Mouse (Mus musculus): ENCODE results near the gene Yif1b. TPM values are rescaled to one million over a fixed set of nuclear protein-coding genes. Genes with fewer than 3 reads are reported as not detected.

The Yif1b gene
- polyA plus RNA-seq, 2 experiments = 107 to 139 TPM

DNA sequence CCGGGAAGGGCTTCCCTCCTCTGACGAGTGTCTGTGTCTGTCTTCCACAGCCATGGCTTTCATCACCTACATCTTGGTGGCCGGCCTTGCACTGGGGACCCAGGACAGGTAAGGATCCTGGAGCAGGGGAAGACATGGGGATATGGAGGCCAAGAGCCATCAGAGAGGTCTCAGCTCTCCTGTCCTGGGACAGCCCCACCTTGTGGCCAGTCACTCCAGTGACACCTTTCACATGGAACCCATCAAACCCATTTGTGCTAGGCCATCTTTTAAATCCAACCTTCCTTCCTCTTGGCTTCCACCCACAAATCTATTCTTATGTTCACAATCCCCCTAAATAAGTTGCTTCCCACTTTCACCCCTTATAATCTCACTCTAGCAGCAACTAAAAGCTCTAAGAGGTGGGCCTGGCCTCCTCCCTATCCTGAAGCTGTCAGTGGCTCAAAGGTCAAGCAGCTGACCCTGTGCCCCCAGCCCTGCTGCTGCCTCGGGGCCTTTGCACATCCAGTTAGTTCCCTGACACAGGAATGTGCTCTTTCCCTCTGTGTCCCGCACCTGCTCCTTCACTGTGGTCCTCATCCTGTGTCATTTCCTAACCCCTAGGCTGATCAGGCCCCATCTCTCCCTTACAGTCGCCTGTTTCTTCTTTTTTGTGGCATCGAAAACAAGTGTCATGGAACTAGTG lies 6.7 kb downstream of the Yif1b start:
- H3K4me1 ChIP-seq (ENCODE audit: control insufficient read depth, insufficient read depth, low read length) = peaks cover 3% of the 10 kb centered on the region; the same call in 1 of the 2 replicates
- ATAC-seq (ENCODE audit: low FRiP score, low read depth) (no peak), DNase-seq (ENCODE audit: low spot score) (no peak)
- no peak for TF ChIP-seq POLR2A (IDR thresholded peaks at IDR 0.05; ENCODE audit: borderline replicate concordance, extremely low read depth, insufficient read depth, insufficient read length)
- 81% methylated on average over 7 of the region's 7 CpGs for WGBS
- H3K36me3 ChIP-seq (ENCODE audit: control insufficient read depth, insufficient read depth, low read length) = peaks cover 42% of the 10 kb centered on the region
- H3K9me3 ChIP-seq (ENCODE audit: control insufficient read depth, low read length) = no peaks in the 10 kb centered on the region
- no peak overlapping the region for H3K4me2 ChIP-seq (replicated peaks; ENCODE audit: low read depth, low read length, severe bottlenecking)
- no peak overlapping the region for H3K4me3 ChIP-seq (replicated peaks; ENCODE audit: low read length)
- no peak overlapping the region for H3K27ac ChIP-seq (replicated peaks; ENCODE audit: low read depth, low read length)
- H3K9ac ChIP-seq (ENCODE audit: low read depth, low read length, severe bottlenecking) = no peak overlapping the region
- no peaks in the 10 kb centered on the region for H3K27me3 ChIP-seq (ENCODE audit: control insufficient read depth, insufficient read depth, low read length)

DNA sequence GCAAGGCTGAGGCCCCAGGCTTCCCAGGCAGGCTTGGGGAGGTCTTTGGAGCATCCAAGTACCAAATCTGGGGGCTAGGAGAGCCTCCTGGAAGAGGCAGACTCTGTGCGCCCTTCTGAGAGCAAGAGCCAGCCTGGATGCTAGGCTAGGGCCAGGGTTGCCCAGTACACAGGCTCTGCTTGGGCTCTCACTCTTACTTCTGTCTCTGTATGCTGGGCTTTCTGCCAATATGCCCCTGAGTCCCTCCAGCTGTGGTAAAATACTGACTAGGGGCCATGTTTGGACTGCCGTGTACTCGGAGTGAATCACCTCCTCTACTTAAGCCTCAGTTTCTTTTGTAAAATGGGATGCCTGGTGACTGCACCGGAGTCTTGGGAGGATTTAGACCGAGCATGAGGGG lies 7.9 kb downstream of the Yif1b start:
- Histone ChIP-seq H3K27ac (replicated peaks; ENCODE audit: low read depth, low read length) (no peak overlapping the region), H3K27me3 (ENCODE audit: control insufficient read depth, insufficient read depth, low read length) (no peaks in the 10 kb centered on the region), H3K9me3 (ENCODE audit: control insufficient read depth, low read length) (no peaks in the 10 kb centered on the region), H3K4me3 (replicated peaks; ENCODE audit: low read length) (no peak overlapping the region), H3K9ac (ENCODE audit: low read depth, low read length, severe bottlenecking) (no peak overlapping the region; the same call in 1 of the 2 replicates), H3K4me2 (replicated peaks; ENCODE audit: low read depth, low read length, severe bottlenecking) (no peak overlapping the region), H3K36me3 (ENCODE audit: control insufficient read depth, insufficient read depth, low read length) (peaks cover 42% of the 10 kb centered on the region), H3K4me1 (ENCODE audit: control insufficient read depth, insufficient read depth, low read length) (peaks cover 3% of the 10 kb centered on the region; the same call in 1 of the 2 replicates)
- TF ChIP-seq POLR2A (IDR thresholded peaks at IDR 0.05; ENCODE audit: borderline replicate concordance, extremely low read depth, insufficient read depth, insufficient read length) = no peak
- DNase-seq (ENCODE audit: low spot score) (no peak), ATAC-seq (ENCODE audit: low FRiP score, low read depth) (no peak)
- WGBS = 92% methylated on average over 5 of the region's 5 CpGs

DNA sequence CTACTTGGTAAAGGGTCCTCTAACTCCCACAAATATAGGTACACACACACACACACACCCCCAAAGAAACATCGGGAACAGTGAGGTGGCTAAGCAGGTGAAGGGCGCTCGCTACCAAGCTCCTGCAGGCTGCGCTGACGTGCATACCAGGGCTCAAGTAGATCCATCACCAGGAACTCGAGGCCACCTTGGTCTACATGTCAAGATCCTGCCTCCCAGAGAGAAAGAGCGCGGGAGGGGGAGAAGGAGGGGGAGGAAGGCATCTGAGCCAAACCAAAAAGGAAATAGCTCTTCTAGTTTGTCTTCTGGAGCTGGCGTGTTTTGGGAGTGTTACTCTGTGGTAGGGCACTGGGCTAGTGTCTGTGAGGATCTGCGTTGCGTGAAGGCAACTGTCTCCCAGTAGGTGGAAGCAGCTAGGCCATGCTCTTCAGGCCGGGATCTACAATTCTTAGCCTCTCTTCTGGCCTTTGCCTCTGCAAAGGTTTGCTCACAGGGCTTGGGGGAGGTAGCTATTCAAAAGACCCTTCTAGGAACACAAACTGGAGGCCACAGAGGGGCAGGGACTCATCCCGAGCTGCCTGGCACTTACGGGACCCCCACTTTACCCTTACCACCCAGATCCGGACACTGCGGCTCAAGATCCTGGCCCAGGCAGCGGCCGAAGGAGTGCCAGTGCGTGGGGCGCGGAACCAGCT lies 8.6 kb downstream of the Yif1b start:
- Histone ChIP-seq H3K4me1 (ENCODE audit: control insufficient read depth, insufficient read depth, low read length) (peaks cover 3% of the 10 kb centered on the region; the same call in 1 of the 2 replicates), H3K27ac (replicated peaks; ENCODE audit: low read depth, low read length) (no peak overlapping the region), H3K4me2 (replicated peaks; ENCODE audit: low read depth, low read length, severe bottlenecking) (no peak overlapping the region), H3K9ac (ENCODE audit: low read depth, low read length, severe bottlenecking) (no peak overlapping the region), H3K4me3 (replicated peaks; ENCODE audit: low read length) (no peak overlapping the region), H3K27me3 (ENCODE audit: control insufficient read depth, insufficient read depth, low read length) (no peaks in the 10 kb centered on the region), H3K9me3 (ENCODE audit: control insufficient read depth, low read length) (no peaks in the 10 kb centered on the region), H3K36me3 (ENCODE audit: control insufficient read depth, insufficient read depth, low read length) (peaks cover 42% of the 10 kb centered on the region)
- WGBS = 85% methylated on average over 21 of the region's 21 CpGs
- no peak for TF ChIP-seq POLR2A (IDR thresholded peaks at IDR 0.05; ENCODE audit: borderline replicate concordance, extremely low read depth, insufficient read depth, insufficient read length)
- DNase-seq (ENCODE audit: low spot score) (no peak), ATAC-seq (ENCODE audit: low FRiP score, low read depth) (no peak)

DNA sequence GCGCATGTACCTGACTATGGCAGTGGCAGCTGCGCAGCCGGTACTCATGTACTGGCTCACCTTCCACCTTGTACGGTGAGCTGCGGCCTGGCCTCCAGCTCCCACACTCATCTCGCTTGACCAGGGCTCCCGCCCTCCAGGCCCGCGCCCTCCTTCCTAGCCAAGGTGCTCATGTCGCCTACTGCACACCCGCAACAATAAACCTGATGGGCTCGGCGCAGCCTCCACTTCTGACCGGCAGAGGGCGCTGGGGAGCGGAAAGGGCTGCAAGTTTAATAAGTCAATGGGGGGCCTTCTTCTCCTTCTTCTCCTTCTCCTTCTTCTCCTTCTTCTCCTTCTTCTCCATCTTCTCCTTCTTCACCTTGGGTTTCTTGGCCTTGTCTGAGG lies 9.2 kb downstream of the Yif1b start:
- Histone ChIP-seq H3K27ac (replicated peaks; ENCODE audit: low read depth, low read length) (no peak overlapping the region), H3K4me2 (replicated peaks; ENCODE audit: low read depth, low read length, severe bottlenecking) (peak overlapping the region; percentile 41), H3K4me1 (ENCODE audit: control insufficient read depth, insufficient read depth, low read length) (peaks cover 3% of the 10 kb centered on the region; the same call in 1 of the 2 replicates), H3K36me3 (ENCODE audit: control insufficient read depth, insufficient read depth, low read length) (peaks cover 42% of the 10 kb centered on the region), H3K9me3 (ENCODE audit: control insufficient read depth, low read length) (no peaks in the 10 kb centered on the region), H3K27me3 (ENCODE audit: control insufficient read depth, insufficient read depth, low read length) (no peaks in the 10 kb centered on the region), H3K4me3 (replicated peaks; ENCODE audit: low read length) (peak overlapping the region; percentile 19), H3K9ac (ENCODE audit: low read depth, low read length, severe bottlenecking) (peak overlapping the region; percentile 32; the same call in 1 of the 2 replicates)
- WGBS = 26% methylated on average over 16 of the region's 16 CpGs
- TF ChIP-seq POLR2A (IDR thresholded peaks at IDR 0.05; ENCODE audit: borderline replicate concordance, extremely low read depth, insufficient read depth, insufficient read length) = 0 out of 2 replicates have a peak, but pooled peaks have one; percentile 16
- ATAC-seq (ENCODE audit: low FRiP score, low read depth) = peak; percentile 19; the same call in 1 of the 2 replicates
- DNase-seq (ENCODE audit: low spot score) = no peak

DNA sequence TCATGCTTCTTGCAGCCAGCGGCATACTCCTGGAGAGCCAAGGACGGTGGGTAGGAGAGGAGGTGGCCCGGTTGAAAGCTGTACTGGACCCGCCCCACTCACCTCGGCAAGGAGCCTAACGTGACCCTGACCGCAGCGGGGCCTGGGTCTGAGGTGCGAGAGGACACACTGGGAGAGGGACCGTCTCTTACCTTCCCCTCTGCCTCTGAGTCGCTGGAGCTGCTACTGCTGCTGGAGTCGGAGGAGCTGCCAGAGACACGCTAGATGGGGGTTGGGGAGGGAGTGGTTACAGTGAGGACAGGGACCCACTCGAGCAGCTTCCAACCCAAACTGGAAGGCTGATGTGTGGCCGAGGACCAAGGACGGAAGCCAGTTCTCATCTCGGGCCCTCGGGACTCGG lies 9.6 kb downstream of the Yif1b start:
- TF ChIP-seq POLR2A (IDR thresholded peaks at IDR 0.05; ENCODE audit: borderline replicate concordance, extremely low read depth, insufficient read depth, insufficient read length) = no peak
- H3K4me3 ChIP-seq (replicated peaks; ENCODE audit: low read length) = peak overlapping the region; percentile 19
- DNase-seq (ENCODE audit: low spot score) = no peak
- peak overlapping the region; percentile 41 for H3K4me2 ChIP-seq (replicated peaks; ENCODE audit: low read depth, low read length, severe bottlenecking)
- H3K27ac ChIP-seq (replicated peaks; ENCODE audit: low read depth, low read length) = no peak overlapping the region
- H3K4me1 ChIP-seq (ENCODE audit: control insufficient read depth, insufficient read depth, low read length) = peaks cover 3% of the 10 kb centered on the region; the same call in 1 of the 2 replicates
- WGBS = 20% methylated on average over 19 of the region's 19 CpGs
- H3K27me3 ChIP-seq (ENCODE audit: control insufficient read depth, insufficient read depth, low read length) = no peaks in the 10 kb centered on the region
- peaks cover 42% of the 10 kb centered on the region for H3K36me3 ChIP-seq (ENCODE audit: control insufficient read depth, insufficient read depth, low read length)
- peak overlapping the region; percentile 32; the same call in 1 of the 2 replicates for H3K9ac ChIP-seq (ENCODE audit: low read depth, low read length, severe bottlenecking)
- H3K9me3 ChIP-seq (ENCODE audit: control insufficient read depth, low read length) = no peaks in the 10 kb centered on the region
- no peak for ATAC-seq (ENCODE audit: low FRiP score, low read depth)

Data from limb, embryonic 14.5 days (tissue).